Mouse (Mus musculus) midbrain, embryonic 11.5 days (tissue): ENCODE measurements around the gene Rfwd3. TPM values are rescaled to one million over a fixed set of nuclear protein-coding genes. Genes with fewer than 3 reads are reported as not detected.
"Not testable (repeated sequence)": the region's sequence is repeated elsewhere in the genome, so short reads cannot be mapped to it uniquely, and the experiment has no call there.

Experiments
- ATAC-seq: fragments of 200-750 bp; cut with Nextera tagmentation; 2 replicates; pipeline ENCODE4 v1.8.0; 2017; ENCODE audit warnings: moderate TSS enrichment, moderate library complexity; ENCODE audit not compliant: low FRiP score
- DNase-seq: peaks from one replicate; pipeline ENCODE4 v3.0.0; 2015; ENCODE audit warnings: low spot score; ENCODE audit errors: missing footprints
- H3K27ac ChIP-seq: fragments of 300-500 bp; sonication (generic); 2 replicates; pipeline ENCODE4 v1.5.1; 2014; ENCODE audit warnings: low read depth, low read length
- H3K27me3 ChIP-seq: fragments of 300-500 bp; sonication (generic); 2 replicates; pipeline ENCODE4 v1.6.1; 2014; ENCODE audit warnings: mild to moderate bottlenecking, low read length, moderate library complexity, mixed read lengths; ENCODE audit not compliant: control insufficient read depth, insufficient read depth
- H3K36me3 ChIP-seq: fragments of 300-500 bp; sonication (generic); 2 replicates; pipeline ENCODE4 v1.6.1; 2014; ENCODE audit warnings: mild to moderate bottlenecking, low read length, moderate library complexity, mixed read lengths; ENCODE audit not compliant: control insufficient read depth, insufficient read depth
- H3K4me1 ChIP-seq: fragments of 300-500 bp; sonication (generic); 2 replicates; pipeline ENCODE4 v1.6.1; 2014; ENCODE audit warnings: low read length; ENCODE audit not compliant: control insufficient read depth, insufficient read depth
- H3K4me2 ChIP-seq: fragments of 300-500 bp; sonication (generic); 2 replicates; pipeline ENCODE4 v1.6.1; 2014; ENCODE audit warnings: mild to moderate bottlenecking, moderate library complexity
- H3K4me3 ChIP-seq: fragments of 300-500 bp; sonication (generic); 2 replicates; pipeline ENCODE4 v1.5.1; 2014; ENCODE audit warnings: low read depth, low read length
- H3K9ac ChIP-seq: fragments of 300-500 bp; sonication (generic); 2 replicates; pipeline ENCODE4 v1.6.1; 2014; ENCODE audit warnings: low read length
- H3K9me3 ChIP-seq: fragments of 300-500 bp; sonication (generic); 2 replicates; pipeline ENCODE4 v1.6.1; 2016; ENCODE audit warnings: low read length; ENCODE audit not compliant: control insufficient read depth
- WGBS: fragments of 180-500 bp; shearing (Covaris S2); extraction: QIAGEN DNeasy Blood & Tissue Kit; methylation state at CpG from one replicate; pipeline ENCODE4 v1.1.7; 2014; 5-methylcytosine and 5-hydroxymethylcytosine counted together
- polyA plus RNA-seq: library from polyadenylated mRNA; unstranded; fragments of >200 nt; fragmentation: Nextera tagmentation; extraction: Ambion mirVana; gene quantifications from 2 replicates; pipeline ENCODE4 v1.2.1, GENCODE M21; 2014

The Rfwd3 gene
- polyA plus RNA-seq, 1 experiment from 2014 or later = 91.4 TPM

- H3K9me3 ChIP-seq = no peaks in the 10 kb centered on the region
- no peaks in the 10 kb centered on the region for H3K36me3 ChIP-seq
- no peak overlapping the region for H3K27ac ChIP-seq
- H3K4me2 ChIP-seq = no peak overlapping the region
- 91% methylated on average over 12 of the region's 12 CpGs for WGBS
- ATAC-seq = no peak
- no peaks in the 10 kb centered on the region for H3K4me1 ChIP-seq
- H3K4me3 ChIP-seq = no peak overlapping the region
- H3K27me3 ChIP-seq = no peaks in the 10 kb centered on the region
- no peak overlapping the region for H3K9ac ChIP-seq
- peak; percentile 51 for DNase-seq
These were observed 14.7 kb upstream of the Rfwd3 start for GRCm38 (mm10) chr8:111314729-111315128.

GRCm38 (mm10) chr8:111313961-111314360 is 13.9 kb upstream of the Rfwd3 start:
- H3K9me3 ChIP-seq, H3K27me3 ChIP-seq, ATAC-seq, H3K4me3 ChIP-seq, H3K36me3 ChIP-seq, H3K27ac ChIP-seq, H3K4me1 ChIP-seq, H3K9ac ChIP-seq, H3K4me2 ChIP-seq: not testable (repeated sequence)
- DNase-seq = peak; percentile 65
- 94% methylated on average over 6 of the region's 6 CpGs for WGBS

- no peak overlapping the region for H3K4me2 ChIP-seq
- no peak overlapping the region for H3K27ac ChIP-seq
- DNase-seq = peak; percentile 47
- 71% methylated on average over 3 of the region's 3 CpGs for WGBS
- no peaks in the 10 kb centered on the region for H3K9me3 ChIP-seq
- H3K4me3 ChIP-seq = no peak overlapping the region
- no peaks in the 10 kb centered on the region for H3K36me3 ChIP-seq
- no peaks in the 10 kb centered on the region for H3K27me3 ChIP-seq
- ATAC-seq = no peak
- no peaks in the 10 kb centered on the region for H3K4me1 ChIP-seq
- no peak overlapping the region for H3K9ac ChIP-seq
These were observed 12.7 kb upstream of the Rfwd3 start for GRCm38 (mm10) chr8:111312758-111313162.

DNA sequence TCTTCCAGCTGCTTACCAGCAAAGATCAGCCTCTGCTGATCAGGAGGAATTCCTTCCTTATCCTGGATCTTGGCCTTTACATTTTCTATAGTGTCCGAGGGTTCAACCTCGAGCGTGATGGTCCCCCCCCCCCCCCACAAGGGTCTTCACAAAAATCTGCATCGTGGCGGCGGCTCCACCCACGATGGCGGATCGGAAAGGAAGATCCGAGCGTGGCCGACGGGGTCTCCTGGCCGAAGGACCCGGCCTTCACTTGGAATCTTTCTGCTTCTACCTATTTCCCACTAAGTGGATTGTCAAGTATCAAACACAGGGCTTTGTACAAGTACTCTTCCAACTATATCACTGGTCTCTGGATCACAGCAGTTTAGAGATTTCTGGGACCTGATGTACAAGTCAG is 10.0 kb upstream of the Rfwd3 start:
- H3K4me3 ChIP-seq, H3K9me3 ChIP-seq, H3K27me3 ChIP-seq, DNase-seq, H3K9ac ChIP-seq, H3K4me2 ChIP-seq, ATAC-seq, H3K4me1 ChIP-seq, H3K36me3 ChIP-seq, H3K27ac ChIP-seq: not testable (repeated sequence)
- WGBS = 95% methylated on average over 15 of the region's 15 CpGs

- Histone ChIP-seq H3K36me3 (no peaks in the 10 kb centered on the region), H3K9me3 (no peaks in the 10 kb centered on the region), H3K4me3 (no peak overlapping the region), H3K4me1 (no peaks in the 10 kb centered on the region), H3K9ac (no peak overlapping the region), H3K27me3 (no peaks in the 10 kb centered on the region), H3K27ac (no peak overlapping the region), H3K4me2 (no peak overlapping the region)
- 24% methylated on average over 5 of the region's 5 CpGs for WGBS
- ATAC-seq (no peak), DNase-seq (peak; percentile 49)
These were observed 5.2 kb upstream of the Rfwd3 start for GRCm38 (mm10) chr8:111305031-111305730.

GRCm38 (mm10) chr8:111304359-111304758 is 4.3 kb upstream of the Rfwd3 start:
- H3K4me3 ChIP-seq = no peak overlapping the region
- no peak overlapping the region for H3K27ac ChIP-seq
- H3K4me2 ChIP-seq = no peak overlapping the region
- WGBS = 93% methylated on average over 3 of the region's 3 CpGs
- no peaks in the 10 kb centered on the region for H3K9me3 ChIP-seq
- DNase-seq (peak; percentile 4), ATAC-seq (no peak)
- H3K36me3 ChIP-seq = no peaks in the 10 kb centered on the region
- no peak overlapping the region for H3K9ac ChIP-seq
- no peaks in the 10 kb centered on the region for H3K4me1 ChIP-seq
- no peaks in the 10 kb centered on the region for H3K27me3 ChIP-seq

DNA sequence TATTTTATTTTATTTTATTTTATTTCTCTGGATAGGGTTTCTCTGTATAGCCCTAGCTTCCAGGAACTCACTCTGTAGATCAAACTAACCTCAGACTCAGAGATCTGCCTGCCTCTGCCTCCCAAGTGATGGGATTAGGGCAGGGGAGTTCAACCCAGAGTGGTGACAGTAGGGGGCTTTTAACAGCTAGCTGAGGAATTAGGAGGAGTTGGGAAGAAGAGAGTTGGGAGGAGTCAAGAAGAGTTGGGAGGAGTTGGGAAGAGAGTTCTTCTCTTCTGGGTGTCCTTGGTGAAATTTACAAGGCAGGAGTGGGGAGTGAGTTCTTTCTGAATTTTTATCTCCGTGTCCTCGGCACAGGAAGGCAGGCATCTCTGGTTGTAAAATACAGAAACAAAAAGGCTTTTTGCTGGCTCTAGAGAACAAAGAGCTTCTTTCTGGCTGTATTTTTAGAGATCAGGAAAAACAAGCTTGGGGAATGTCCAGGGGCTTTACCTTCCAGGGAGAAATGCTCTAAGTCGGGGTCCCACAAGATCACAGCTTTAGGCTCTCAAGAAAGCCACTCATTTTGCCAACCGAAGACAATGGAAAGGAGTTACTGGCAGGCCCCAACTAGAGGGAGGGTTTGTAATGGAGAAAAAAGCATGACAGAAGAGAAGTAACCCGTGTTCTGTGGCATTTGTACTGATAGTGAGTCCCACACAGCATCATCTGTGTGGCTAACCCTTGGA is 3.2 kb upstream of the Rfwd3 start:
- DNase-seq = peak; percentile 39
- not testable (repeated sequence) for H3K4me2 ChIP-seq, H3K4me3 ChIP-seq, H3K27me3 ChIP-seq, ATAC-seq, H3K9ac ChIP-seq, H3K9me3 ChIP-seq, H3K4me1 ChIP-seq, H3K36me3 ChIP-seq, H3K27ac ChIP-seq
- WGBS = 89% methylated on average over 5 of the region's 5 CpGs

GRCm38 (mm10) chr8:111300597-111301546 is 850 bp upstream of the Rfwd3 start:
- peaks cover 3% of the 10 kb centered on the region; the same call in 1 of the 2 replicates for H3K36me3 ChIP-seq
- ATAC-seq (no peak), DNase-seq (no peak)
- peaks cover 8% of the 10 kb centered on the region; the same call in 1 of the 2 replicates for H3K4me1 ChIP-seq
- H3K9me3 ChIP-seq = no peaks in the 10 kb centered on the region
- peak overlapping the region; percentile 35 for H3K4me2 ChIP-seq
- H3K27me3 ChIP-seq = no peaks in the 10 kb centered on the region
- H3K9ac ChIP-seq = peak overlapping the region; percentile 82; the same call in 1 of the 2 replicates
- WGBS = 66% methylated on average over 11 of the region's 11 CpGs
- peak overlapping the region; percentile 72; the same call in 1 of the 2 replicates for H3K27ac ChIP-seq
- H3K4me3 ChIP-seq = peak overlapping the region; percentile 76; the same call in 1 of the 2 replicates
